Mouse (Mus musculus): ENCODE data around the gene Ctsw.
"Not testable (repeated sequence)": the region's sequence is repeated elsewhere in the genome, so short reads cannot be mapped to it uniquely, and the experiment has no call there.

Gene Ctsw

DNA sequence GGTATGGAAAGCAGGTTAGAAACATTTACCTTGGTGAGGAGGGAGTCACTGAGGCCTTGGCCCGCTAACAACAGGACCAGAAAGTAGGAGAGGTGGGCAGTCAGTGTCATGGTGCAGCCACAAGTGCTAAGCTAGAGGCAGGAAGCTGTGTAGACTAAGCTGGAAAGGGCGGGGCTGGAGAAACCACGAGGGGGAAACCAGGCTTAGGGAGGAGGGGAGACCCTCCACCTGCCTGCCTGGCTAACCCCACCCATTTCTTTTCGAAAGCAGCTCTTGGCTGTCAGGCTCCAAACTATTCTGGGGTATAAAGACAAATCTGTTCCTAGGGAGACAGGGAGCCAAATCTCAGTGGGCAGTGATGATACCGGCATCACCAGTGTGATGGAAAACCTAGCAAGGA is at the start of gene Ctsw:
Gene Ctsw (minus strand): TSS at position 134 of the 400 bp plus-strand sequence.
- DNase-seq (ENCODE audit: extremely low spot score, low read depth, low spot score): no peak

DNA sequence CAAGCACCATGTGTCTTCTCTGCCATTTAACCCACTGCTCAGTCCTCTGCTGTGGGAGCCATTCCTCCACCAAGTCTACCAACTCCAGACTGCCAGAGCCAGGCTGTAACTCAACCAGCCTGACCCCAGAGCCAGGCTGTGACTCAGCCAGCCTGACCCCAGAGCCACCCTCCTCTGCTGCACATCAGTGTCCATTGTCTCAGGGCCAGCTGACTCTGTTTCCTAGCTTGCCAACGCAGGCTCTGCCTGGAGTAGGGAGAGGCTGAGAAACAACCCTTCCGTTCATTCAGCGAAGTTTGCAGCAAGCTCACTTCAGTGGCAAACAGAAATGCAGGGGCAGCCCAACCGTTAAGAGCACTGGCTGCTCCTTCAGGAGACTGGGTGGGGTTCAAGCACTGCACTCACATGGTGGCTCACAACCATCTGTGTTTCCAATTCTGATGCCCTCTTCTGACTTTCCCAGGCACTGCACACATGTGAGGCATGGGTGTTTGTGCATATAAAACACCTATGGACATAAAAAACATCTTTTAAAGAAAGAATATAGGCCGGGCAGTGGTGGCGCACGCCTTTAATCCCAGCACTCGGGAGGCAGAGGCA is 48.7 kb upstream of the Ctsw start:
- no peak for DNase-seq (ENCODE audit: extremely low spot score, low read depth, low spot score)

DNA sequence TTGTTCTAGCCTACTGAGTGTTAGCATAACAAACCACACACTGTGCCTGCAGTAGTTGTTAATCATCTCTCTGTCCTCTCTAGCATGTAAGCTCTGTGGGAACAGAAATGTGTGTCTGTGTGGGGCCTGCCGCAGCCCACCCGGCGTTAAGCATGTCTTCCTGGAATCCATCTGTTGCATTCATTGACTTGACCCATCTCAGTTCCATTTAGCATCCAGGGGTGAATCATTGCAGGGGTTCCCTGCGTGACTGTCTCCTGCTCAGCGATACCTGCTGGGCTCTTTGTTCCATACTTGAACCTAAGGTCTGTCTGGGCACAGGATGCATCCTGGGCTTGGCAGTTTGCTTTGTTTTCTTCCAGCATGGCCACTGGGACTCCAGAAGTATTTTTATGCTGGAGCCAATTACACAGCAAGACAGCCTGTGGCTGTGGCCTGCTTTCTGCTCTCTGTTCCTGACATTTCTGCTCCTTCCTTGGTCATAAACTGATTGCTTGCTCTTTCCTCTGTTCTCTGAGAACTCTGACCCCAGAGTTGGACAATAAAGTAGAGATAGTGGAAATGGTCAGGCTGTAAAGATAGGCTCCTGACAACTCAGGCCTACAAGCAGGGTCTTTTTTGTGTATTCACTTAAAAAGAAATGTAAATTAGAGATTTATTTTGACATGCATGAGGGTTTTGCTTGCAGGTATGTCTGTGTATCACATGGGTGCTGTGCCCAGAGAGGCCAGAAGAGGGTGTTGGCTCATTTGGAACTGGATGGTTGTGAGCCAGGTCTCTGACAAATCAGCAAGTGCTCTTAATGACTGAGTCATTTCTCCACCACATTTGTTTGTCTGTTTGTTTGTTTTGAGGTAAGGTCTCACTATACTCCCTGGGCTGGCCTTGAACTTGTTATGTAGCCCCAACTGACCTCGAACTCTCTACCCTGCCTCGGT is 47.8 kb upstream of the Ctsw start:
- DNase-seq (ENCODE audit: extremely low spot score, low read depth, low spot score): no peak

DNA sequence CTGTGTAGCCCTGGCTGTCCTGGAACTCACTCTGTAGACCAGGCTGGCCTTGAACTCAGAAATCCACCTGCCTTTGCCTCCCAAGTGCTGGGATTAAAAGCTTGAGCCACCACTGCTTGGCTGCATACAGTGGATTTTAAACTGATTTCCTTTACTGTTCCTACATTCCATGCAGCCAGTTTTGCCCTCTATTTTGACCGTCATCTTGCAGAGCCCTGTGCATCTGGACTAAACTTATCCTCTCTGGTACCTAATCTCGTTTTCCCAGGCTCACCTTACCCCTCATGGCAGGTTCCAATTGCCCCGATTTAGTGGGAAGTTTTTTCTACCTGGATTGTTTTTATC is 44.7 kb upstream of the Ctsw start:
- DNase-seq (ENCODE audit: extremely low spot score, low read depth, low spot score): no peak

DNA sequence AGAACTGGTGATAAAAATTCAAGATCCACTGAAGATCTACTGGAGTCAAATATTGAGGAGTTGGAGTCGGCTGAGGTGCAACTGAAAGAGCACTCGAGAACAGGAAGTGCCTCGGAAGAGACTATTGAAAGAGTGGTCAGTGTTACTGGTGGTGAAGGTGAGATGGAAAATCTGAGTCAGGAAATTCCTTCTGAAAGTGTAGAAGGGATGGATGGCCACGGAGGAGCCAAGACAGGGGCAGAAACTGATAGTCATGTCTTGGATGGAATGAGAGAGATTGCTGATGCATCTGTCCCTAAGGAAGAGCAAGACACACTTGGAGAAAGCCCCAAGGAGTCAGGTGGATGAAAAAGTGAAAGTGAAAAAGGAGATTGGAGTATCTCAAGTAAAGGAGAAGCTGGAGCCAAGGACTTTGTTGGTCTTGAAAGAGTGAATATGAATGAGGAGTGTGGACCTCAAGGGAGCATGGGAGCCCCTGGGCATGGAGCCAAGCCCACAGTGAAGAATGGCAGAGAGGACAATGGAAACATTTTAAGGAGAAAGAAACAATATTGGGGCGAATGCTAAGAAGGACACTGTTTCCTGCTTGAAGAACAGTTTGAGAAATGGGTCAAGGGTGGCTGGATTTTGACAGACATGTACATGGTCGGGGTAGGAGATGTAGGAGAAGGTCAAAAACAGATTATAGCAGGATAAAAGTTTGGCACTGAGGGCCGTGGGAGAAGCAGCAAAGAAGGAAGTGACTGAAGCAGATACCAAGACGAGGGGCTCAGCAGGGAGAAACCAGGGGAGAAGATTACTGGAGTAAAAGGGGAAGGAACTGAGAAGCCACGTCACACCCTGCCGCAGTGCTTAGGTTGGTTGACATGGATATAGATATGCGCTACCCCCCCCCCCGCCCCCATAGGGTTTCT is 44.0 kb upstream of the Ctsw start:
- no peak for DNase-seq (ENCODE audit: extremely low spot score, low read depth, low spot score)

DNA sequence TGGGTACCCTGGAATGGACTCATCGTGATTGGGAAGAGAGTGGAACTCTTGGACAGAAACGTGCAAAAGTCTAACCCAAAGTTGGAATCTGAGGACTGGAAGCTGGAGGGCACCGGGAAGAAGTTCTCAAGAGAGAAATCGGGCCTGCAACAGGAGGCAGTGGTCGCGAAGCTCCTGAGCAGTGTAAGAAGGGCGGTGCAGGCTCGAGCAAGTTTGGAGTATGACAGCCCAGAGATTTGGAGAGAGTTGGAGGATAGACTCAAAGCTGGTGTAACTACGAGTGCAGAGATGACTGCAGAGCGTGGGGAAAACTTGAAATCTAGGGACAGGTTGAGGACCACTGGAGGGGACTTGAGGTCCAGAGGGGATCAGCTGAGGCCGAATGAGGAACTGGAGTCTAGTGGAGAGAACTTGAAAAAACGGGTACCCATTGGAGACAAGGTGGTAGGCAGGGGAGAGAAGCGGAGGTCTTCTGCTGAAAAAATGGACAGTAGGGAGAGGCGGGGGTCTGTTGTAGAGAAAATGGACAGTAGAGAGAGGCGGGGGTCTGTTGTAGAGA is 42.8 kb upstream of the Ctsw start:
- DNase-seq (ENCODE audit: extremely low spot score, low read depth, low spot score): no peak

DNA sequence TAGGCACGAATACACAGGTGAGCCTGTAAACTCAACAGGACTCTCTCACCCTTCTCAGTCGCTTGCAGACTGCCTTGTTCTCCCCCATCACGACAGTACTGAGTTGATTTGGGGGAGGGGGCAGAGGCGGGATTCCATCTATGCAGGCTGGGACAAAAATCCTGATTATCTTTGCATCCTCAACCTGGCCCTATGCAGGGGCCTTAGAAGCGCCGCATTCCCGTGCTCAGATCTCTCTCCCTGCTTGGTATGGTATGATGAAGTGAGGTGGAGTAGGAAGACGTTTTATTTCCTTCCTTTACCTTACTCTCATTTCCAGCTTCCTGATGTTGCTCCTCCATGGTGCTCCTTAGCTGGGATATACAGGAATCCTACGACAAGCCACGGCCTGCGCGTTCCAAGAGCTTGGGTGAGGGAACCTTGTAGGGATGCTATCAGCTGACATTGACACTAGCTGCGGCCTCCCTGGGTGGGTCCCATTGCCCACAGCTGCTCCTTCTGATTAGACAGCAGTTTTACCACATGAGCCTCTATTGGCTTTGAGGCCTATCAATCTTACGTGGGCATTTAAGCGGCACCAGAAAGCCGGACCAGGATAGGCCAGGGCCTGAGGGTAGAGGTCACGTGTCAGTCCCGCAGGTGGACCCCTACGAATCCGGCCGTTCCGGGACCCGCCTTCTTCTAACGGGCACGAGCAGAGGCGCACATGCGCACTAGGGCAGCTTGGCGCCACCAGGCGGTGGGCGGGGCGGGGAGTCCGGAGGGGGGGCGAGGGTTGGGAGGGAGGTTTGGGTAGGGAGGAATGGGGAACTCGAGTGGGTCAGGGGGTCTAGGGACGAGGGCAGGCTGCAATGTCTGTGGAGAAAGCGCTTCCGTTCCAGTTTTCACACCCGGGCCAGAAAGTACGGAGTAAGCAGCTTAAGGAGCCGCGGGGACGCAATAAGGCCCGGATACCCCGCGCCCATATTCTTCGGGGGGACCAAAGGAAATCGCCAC is 42.0 kb upstream of the Ctsw start, which contains the start of gene Snx32:
Gene Snx32 (minus strand): TSS at position 508 of the 996 bp plus-strand sequence.
- peak; percentile 95 for DNase-seq (ENCODE audit: extremely low spot score, low read depth, low spot score)

DNA sequence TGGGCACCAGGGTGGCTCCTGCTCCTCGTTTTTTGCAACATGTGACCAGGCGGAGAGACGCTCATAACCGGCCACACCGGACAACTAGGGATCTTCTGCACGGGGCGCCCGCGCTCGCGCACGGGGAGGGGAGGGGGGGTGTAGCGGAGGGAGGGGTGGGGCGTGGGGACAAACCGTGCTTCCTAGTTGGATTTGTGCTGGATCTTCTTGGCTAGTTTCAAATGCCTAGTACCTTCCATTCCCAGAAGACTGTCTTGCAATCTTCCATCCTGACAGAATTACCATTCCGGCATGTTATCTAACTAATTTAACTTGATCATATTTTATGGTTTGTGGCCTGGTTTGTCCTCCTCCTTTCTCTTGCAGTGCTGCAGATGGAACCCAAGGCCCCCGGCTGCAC is 35.4 kb upstream of the Ctsw start, which contains the start of gene 1700020D05Rik:
Gene 1700020D05Rik (minus strand): TSS at position 101 of the 400 bp plus-strand sequence.
- no peak for DNase-seq (ENCODE audit: extremely low spot score, low read depth, low spot score)

DNA sequence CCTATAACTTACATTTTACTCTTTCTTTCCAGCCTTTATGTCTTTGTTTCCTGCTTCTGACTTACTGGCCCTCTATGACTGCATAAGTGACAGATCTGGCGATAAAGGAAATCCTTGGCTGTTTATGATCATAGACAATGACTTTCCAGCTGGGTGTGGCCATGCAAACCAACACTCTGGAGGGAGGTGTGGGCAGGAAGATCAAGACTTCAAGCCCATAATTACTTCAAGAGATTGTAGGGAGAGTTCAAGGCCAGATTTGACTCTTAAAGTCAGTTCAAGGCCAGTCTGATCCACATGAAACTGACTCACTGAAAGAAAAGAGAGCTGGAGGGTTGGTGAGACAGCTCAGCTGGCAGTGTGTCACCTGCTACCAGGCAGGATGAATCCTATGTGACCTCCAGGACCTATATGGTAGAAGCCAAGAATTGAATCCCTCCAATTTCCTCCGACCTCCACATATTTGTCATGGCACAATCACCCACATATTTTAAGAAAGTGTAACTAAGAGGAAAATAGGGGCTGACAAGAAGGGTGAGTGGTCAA is 32.1 kb upstream of the Ctsw start:
- DNase-seq (ENCODE audit: extremely low spot score, low read depth, low spot score): no peak

DNA sequence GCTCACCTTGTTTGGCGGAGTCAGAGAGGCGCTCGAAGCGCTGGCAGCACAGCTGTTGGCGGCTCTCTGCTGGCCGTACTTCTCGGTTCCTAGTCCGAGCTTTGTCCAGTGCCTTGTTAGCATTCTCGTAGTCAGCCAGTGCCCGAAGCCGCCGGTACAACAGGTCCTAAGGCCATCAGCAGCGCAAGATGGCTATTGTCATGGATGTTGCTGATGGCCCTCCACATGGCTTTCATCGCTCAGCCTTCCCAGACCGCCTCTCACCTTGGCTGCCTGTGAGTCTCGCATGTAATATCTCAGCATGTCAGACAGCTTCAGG is 27.7 kb upstream of the Ctsw start:
- DNase-seq (ENCODE audit: extremely low spot score, low read depth, low spot score): no peak

DNA sequence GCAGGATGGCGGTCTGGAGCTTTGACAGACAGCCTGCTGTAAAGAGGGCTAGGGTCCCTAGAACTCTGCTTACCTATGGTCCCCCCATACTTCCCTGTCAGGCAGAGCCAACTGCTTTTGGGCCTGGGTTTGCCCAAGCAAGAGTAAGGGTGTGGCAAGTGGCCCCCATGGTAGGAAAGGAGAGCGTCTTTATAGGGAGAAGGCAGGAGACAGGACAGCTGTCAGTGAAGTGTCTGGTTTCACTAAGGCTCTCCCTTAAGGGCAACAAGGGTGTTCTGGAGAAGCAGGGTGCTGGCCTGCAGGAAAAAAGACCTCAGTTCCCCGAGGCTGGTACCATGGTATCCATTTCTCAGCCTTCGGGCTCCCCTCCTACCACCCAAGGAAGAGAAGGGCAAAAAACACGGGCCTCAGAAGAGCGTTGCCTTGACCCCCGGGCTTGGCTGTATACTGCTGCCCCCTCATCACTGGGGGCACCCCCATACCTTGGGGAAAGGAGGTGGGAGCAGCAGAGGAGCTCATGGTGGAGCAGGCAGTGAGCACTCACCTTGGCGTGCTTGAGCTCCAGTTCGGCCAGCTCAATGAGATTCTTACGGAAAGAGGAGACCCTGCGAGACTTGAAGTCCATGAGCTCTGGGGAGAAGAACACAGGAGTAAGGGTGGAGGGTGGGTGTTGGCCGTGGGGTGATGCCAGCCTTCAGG is 27.2 kb upstream of the Ctsw start:
- DNase-seq (ENCODE audit: extremely low spot score, low read depth, low spot score): no peak

DNA sequence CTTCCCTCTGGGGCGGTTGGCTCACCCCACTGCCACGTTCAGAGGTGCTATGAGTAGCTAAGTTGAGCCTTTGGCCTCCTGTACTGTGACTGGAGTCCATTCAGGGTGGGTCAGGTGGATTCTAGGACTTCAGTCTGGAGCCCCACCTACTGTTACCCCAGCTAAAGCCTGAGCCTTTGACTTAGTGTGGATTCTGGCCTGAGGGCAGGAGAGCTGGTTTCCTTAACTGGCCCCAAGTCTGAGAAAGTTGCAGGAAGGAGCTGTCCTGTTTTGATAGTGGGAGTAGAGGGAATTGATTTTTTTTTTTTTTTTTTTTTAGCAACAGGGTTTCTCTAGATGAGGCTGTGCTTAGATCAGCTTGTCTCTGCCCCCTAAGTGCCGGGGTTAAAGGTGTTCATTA is 26.0 kb upstream of the Ctsw start:
- no peak for DNase-seq (ENCODE audit: extremely low spot score, low read depth, low spot score)

DNA sequence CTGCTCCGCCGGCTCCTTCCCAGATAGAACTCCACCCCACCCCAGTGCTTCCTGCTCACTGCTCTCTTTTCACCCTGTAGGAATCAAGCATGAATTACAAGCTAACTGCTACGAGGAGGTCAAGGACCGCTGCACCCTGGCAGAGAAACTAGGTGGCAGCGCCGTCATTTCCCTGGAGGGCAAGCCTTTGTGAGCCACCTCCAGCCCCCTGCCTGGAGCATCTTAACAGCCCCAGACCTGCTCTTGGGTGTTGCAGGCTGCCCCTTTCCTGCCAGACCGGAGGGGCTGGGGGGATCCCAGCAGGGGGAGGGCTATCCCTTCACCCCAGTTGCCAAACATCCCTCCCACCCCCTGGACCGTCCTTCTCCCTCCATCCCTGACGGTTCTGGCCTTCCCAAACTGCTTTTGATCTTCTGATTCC is 25.0 kb upstream of the Ctsw start:
- not testable (repeated sequence) for DNase-seq (ENCODE audit: extremely low spot score, low read depth, low spot score)

DNA sequence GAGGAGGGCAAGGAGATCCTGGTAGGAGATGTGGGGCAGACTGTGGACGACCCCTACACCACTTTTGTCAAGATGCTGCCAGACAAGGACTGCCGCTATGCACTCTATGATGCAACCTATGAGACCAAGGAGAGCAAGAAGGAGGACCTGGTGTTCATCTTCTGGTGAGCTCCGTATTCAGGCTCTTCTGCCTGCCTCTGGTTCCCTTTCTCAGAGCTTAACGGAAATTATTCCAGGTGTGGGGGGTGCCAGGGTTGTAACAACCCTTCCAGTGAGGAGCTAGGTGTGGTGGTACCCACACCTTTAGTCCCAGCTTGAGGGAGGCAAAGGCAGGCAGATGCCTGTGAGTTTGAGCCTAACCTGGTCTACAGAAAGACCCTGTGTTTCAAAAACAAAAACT is 24.3 kb upstream of the Ctsw start:
- DNase-seq (ENCODE audit: extremely low spot score, low read depth, low spot score): no peak

DNA sequence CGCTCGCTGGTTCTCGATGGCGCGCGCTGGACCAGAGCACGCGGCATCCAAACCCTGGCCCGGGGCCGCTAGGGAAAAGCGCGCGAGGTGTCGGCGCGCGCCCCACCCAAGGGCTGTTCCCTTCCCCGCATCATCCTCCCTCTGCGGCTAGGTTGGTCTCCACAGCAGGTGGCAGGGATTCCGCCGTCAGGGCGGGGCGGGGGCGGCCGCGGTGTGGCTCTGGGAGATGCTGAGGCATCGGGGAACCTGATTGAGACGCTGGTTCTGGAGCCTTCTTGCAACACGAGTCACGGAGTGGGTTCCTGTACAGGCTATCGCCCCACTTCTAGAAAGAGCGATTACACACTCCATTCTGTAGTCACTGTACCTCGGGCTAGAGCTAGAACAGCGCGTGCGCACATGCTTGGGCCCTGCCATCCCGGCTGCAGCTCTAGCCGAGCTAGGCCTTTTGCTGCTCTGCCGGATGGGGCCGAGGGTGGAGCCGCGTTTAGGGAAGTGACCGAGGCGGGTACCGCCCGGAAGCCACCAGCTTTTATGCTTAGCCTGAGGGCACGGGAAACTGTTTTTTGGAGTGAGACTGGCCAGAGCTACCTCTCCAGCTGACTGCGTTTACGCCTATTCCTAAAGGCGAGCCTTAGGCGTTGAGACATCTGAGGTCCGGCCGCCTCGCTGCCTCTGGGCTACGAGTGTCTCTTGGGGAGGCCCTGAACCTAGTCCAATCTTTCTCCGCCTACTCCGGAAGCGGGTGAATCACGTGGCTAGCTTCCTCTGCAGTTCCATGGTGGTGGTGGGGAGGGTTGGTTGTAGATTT is 22.8 kb upstream of the Ctsw start:
- DNase-seq (ENCODE audit: extremely low spot score, low read depth, low spot score): no peak

DNA sequence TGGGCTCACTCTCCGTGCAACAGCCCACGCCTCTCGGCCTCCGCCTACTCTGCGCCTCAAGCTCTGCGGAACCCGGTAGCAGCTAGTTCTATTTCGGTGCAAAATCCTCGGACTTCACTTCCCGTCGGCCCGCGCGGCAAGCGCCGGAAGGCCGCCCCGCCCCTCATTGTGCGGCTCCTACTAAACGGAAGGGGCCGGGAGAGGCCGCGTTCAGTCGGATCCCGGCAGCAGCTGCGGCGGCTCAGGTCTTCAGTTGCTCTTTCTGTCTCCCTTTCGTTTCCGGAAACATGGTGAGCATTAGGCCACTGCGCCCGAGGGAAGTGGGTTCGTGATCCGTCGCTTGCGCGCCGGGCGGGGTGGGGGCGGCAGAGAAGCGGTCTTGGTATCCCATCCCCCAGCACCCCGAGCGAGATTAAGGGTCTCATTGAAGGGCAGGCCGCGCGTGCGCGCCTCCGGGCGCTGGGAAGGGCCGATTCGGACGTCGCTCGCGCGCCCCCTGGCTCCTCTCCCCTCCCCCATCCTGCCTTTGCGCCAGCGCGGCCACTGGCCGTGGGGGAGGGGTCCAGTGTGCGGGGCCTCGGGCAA is 22.1 kb upstream of the Ctsw start, which contains the start of gene Cfl1:
Gene Cfl1 (plus strand): TSS at position 143 of the 585 bp plus-strand sequence.
- DNase-seq (ENCODE audit: extremely low spot score, low read depth, low spot score): peak; percentile 88

DNA sequence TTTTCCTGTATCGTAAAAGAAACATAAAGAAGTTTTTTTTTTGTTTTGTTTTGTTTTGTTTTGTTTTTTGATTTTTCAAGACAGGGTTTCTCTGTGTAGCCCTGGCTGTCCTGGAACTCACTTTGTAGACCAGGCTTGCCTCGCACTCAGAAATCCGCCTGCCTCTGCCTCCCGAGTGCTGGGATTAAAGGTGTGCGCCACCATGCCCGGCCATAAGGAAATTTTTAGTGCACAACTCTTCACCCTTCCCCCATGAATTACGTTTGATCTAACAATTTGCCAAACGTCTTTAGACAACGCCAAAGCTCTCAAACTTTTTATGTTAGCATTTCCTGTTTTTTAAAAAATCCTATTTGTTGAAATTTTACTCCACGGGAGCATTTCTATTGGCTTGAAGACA is 21.4 kb upstream of the Ctsw start:
- not testable (repeated sequence) for DNase-seq (ENCODE audit: extremely low spot score, low read depth, low spot score)
